Mouse (Mus musculus) cerebellum, adult 11 months (tissue): Measurements from ENCODE around the gene Atp2b1.

Source experiments
- DNase-seq: peaks from one replicate; pipeline ENCODE4 v3.0.0; 2022

Gene Atp2b1

GRCm38 (mm10) chr10:99033830-99034828 lies 119.9 kb downstream of the Atp2b1 start:
- DNase-seq: no peak

- no peak for DNase-seq
Observed at GRCm38 (mm10) chr10:99037185-99038065, 123.2 kb downstream of the Atp2b1 start.

GRCm38 (mm10) chr10:99038866-99039265 lies 124.7 kb downstream of the Atp2b1 start:
- no peak for DNase-seq

GRCm38 (mm10) chr10:99040171-99040570 lies 126.0 kb downstream of the Atp2b1 start:
- DNase-seq: no peak

GRCm38 (mm10) chr10:99046756-99047550 lies 132.7 kb downstream of the Atp2b1 start:
- DNase-seq: no peak

GRCm38 (mm10) chr10:99047551-99047940 lies 133.3 kb downstream of the Atp2b1 start:
- no peak for DNase-seq

GRCm38 (mm10) chr10:99050093-99050492 lies 135.9 kb downstream of the Atp2b1 start:
- DNase-seq: no peak

- no peak for DNase-seq
Observed at GRCm38 (mm10) chr10:99053111-99053510, 138.9 kb downstream of the Atp2b1 start.

- DNase-seq: no peak
Observed at GRCm38 (mm10) chr10:99060588-99060987, 146.4 kb downstream of the Atp2b1 start.

- no peak for DNase-seq
Observed at GRCm38 (mm10) chr10:99061418-99061817, 147.2 kb downstream of the Atp2b1 start.

GRCm38 (mm10) chr10:99062546-99062945 lies 148.3 kb downstream of the Atp2b1 start:
- DNase-seq: peak; percentile 12
